Mouse (Mus musculus): ENCODE measurements around the gene Cptp.

DNA sequence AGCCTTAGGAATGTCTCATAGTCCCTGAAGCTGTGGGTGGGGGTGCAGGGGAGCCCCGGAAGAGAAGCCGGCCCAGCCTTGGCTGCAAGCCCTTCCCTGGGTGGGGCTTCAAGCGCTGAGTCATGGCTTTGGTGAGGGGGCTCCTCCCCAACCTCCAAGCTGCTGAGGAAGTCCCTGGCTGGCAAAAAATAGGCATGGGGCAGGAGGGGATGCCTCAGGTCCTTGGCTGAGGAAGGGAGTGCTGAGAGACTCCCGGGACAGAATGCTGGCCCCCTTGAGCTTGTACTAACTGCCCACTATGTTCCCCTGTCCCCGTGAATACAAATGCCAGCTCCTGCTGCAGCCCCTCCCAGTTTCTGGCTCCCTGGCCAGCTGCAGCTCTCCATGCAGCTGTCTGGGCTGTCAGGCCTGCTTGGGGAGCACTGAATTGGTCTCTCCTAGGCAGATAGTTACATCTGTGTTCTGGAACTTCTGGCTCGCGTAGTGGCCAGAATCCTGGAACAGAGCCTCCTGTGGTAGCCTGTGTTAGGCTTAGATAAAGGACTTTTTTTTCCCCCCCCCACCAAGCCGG lies 25.2 kb upstream of the Cptp start:
- TF ChIP-seq CTCF (IDR thresholded peaks at IDR 0.05; ENCODE audit: low read depth) (no peak), EP300 (IDR thresholded peaks at IDR 0.05; ENCODE audit: low read depth) (no peak)
